Mouse (Mus musculus) large intestine, adult 2 months (tissue): ENCODE data around the gene Cacna2d1. TPM values are rescaled to one million over a fixed set of nuclear protein-coding genes. Genes with fewer than 3 reads are reported as not detected.

Experiments
- DNase-seq: peaks from one replicate; pipeline ENCODE4 v3.0.0-alpha.2; 2012; ENCODE audit warnings: low read depth, low spot score
- whole genome bisulfite sequencing: fragments of 180-500 bp; shearing (Covaris S2); methylation state at CpG from one replicate; pipeline ENCODE4 v1.1.7; 2018; 5-methylcytosine and 5-hydroxymethylcytosine counted together
- polyA plus RNA-seq: library from polyadenylated mRNA; depleted of rRNA; stranded (reverse); fragments of >200 nt; gene quantifications from 2 replicates; pipeline ENCODE4 v1.2.3, GENCODE M21; 2012

Cacna2d1 gene
- polyA plus RNA-seq, 1 experiment: 1.5 TPM

DNA sequence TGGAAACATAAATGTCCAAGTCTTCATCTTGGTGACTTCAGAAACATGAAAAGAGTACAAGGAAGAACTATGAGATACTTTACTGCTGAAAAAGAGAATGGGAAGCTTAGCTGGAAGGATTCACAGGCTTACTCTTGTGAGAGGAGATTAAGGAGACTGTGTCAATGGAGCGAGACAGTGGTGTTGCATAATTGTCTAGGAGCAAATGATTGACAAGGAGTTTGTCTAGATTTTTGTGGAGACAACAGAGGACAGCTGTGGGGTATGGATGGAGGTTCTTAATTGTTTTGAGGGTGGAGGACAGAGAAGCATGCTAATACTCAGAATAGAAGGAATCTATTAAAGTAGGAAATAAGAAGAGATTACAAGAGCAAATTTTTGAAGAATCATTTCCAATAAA, 100.8 kb downstream of the Cacna2d1 start:
- DNase-seq: no peak
- WGBS: 60% methylated on average over 1 of the region's 1 CpGs

- 72% methylated on average over 6 of the region's 6 CpGs for WGBS
- DNase-seq: no peak
Measured at GRCm38 (mm10) chr5:16045147-16045878, 110.8 kb downstream of the Cacna2d1 start.

- 49% methylated on average over 10 of the region's 10 CpGs for WGBS
- no peak for DNase-seq
Measured at GRCm38 (mm10) chr5:16047452-16048191, 113.1 kb downstream of the Cacna2d1 start.

GRCm38 (mm10) chr5:16056795-16057194, 122.3 kb downstream of the Cacna2d1 start:
- 68% methylated on average over 2 of the region's 2 CpGs for WGBS
- DNase-seq: no peak

- DNase-seq: no peak
- 50% methylated on average over 5 of the region's 5 CpGs for WGBS
Measured at GRCm38 (mm10) chr5:16062773-16063172, 128.3 kb downstream of the Cacna2d1 start.

DNA sequence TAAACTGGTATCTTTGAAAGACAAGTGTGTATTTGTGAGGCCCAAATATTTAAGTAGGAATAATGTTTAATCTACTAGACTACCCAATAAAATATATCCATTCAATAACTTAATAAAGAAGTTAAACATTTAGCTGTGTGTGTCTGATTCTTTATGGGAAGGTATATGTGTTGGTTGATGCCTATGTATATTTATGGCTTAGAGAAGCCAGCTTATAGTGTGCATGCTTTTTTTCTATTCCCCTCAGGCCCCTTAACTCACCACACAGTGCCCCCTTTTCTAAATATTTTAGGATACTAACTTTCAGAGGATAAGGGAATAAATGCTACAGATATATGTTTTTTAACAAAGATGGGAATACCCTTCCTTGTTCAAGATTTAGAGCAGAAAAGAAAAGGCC, 128.8 kb downstream of the Cacna2d1 start:
- no peak for DNase-seq

DNA sequence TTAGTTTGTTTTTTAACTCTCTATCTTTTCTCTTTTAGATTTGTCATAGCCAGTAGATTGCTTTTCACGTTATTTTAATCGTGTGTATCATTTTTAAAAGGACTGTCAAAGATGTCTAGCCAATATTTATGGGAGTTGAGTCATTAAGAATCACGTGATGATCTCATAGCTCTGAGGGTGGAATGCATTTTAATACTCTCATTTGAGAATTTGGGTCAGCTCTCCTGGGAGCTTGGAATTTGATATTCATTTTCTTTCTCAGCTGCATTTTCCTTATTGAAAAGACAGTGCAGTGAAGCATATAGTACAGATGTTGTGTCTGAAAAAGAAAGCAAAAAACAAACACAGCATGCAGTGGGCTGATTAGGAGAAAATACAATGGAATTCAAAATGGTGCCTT, 129.5 kb downstream of the Cacna2d1 start:
- DNase-seq: no peak
- 61% methylated on average over 3 of the region's 3 CpGs for WGBS

- no peak for DNase-seq
- WGBS: 77% methylated on average over 4 of the region's 4 CpGs
Measured at GRCm38 (mm10) chr5:16065816-16066215, 131.3 kb downstream of the Cacna2d1 start.

DNA sequence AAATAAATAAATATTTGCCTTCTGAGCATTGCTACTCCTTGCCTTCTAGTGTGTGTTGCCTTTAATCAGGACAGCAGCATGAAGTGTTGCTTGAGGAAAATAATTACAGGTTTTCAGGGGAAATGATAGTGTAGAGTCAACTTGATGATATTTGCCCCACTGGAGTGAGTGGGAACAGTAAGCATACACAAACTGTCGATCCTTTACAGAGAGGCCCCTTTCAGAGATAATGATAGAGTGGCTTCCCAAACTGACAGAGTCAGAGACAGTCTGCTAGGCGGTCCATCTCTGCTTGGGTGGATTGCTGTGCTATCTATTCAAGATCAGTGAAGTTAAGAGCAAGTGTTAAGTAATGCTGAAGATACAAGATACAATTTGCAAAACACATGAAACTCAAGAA, 147.8 kb downstream of the Cacna2d1 start:
- 83% methylated on average over 2 of the region's 2 CpGs for WGBS
- no peak for DNase-seq

- DNase-seq: no peak
- WGBS: 81% methylated on average over 10 of the region's 10 CpGs
Measured at GRCm38 (mm10) chr5:16086979-16087902, 152.8 kb downstream of the Cacna2d1 start.

GRCm38 (mm10) chr5:16087995-16088394, 153.5 kb downstream of the Cacna2d1 start:
- WGBS: 83% methylated on average over 2 of the region's 2 CpGs

DNA sequence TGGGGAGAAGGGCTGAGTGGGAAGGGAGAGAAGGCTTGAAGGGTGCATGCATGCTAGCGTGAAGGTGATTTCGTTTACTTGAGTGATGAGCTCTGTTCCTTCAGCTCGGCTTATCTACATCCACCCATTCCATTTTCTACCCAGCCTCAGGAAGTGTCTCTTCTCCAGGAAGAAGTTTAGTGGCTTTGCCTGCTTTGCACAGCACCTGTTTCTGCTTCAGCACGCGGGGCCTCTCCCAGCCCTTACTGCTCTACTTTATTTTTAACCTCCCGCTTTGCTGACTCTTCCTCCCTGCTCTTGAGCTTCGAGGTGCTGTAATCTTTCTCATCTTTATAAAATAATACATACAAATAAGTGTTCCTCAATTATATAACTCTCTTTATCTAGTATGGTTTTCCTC, 158.0 kb downstream of the Cacna2d1 start:
- 75% methylated on average over 7 of the region's 7 CpGs for WGBS

More at GRCm38 (mm10) chr5:16087995-16088394, 153.5 kb downstream of the Cacna2d1 start:
- DNase-seq: no peak

DNA sequence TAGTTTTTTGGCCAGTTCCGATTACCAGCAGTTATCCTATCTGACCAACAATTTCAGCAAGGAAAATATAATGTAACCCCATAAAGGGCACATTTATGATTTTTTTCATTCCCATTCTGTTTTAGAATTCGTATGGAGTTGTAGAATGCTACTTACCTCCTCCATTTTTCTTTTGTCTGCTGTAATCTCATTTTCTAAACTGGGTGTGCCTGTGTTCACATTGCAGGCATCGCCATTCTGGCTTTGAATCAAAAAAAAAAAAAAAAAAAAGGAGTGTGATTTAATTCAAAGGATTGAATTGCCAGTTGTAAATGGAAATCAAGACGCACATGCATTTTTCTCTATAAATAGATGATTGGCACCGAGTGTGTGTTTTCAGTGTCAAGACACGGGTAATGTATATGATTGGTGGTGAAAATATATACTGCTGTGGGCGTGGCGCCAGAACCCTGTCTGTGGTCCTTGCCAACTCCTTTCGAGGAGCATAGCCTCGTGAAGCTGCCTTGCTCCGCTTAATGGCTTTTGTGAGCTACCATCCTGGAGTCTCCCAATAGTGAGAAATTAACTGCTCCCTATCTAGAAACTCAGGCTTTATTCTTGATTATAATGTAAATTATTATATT, 158.7 kb downstream of the Cacna2d1 start:
- no peak for DNase-seq
- 44% methylated on average over 11 of the region's 11 CpGs for WGBS

More for the DNA sequence above, 158.0 kb downstream of the Cacna2d1 start:
- no peak for DNase-seq

GRCm38 (mm10) chr5:16095345-16095744, 160.9 kb downstream of the Cacna2d1 start:
- DNase-seq: no peak
- WGBS: 63% methylated on average over 4 of the region's 4 CpGs

- no peak for DNase-seq
- 86% methylated on average over 2 of the region's 2 CpGs for whole genome bisulfite sequencing
Measured at GRCm38 (mm10) chr5:16098766-16099165, 164.3 kb downstream of the Cacna2d1 start.

GRCm38 (mm10) chr5:16101820-16102219, 167.3 kb downstream of the Cacna2d1 start:
- 89% methylated on average over 1 of the region's 1 CpGs for WGBS
- DNase-seq: no peak

DNA sequence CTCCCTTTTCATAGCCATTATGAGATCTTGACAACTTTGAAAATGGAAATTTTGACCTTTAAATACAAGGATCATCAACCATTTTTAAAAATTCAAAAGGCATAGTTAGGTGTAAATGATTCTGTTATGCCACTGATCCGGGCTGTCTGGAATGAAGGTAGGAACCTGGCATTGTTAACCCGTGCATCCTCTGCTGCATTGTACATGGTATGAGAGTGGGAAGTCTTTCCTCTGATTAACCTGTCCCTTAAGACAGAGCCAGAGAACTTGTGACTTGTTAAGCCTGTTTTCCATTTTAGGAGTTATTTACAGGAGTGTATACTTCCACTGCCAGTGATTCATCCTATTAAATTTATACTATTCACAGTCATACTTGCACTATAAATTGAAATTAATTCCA, 171.2 kb downstream of the Cacna2d1 start:
- no peak for DNase-seq
- WGBS: 72% methylated on average over 2 of the region's 2 CpGs

DNA sequence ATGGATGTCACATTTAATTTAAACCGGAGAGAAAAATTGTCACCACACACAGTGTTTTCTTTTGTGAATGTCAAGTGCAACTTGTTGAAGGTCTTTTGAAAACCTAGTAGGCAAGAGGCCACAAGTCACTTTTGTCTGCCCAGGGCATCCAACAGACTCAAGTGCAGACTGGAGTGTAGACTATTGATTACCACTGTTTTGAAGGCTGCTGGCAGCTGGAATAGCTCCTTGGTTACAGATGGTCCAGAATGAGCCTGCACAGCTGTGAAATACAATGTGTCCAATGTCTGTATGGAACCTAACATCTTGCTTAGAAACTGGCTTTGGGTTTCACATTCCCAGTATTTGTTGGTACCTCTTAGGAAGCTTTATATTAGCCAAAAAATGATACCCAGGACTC, 176.2 kb downstream of the Cacna2d1 start:
- no peak for DNase-seq
- WGBS: 90% methylated on average over 1 of the region's 1 CpGs

DNA sequence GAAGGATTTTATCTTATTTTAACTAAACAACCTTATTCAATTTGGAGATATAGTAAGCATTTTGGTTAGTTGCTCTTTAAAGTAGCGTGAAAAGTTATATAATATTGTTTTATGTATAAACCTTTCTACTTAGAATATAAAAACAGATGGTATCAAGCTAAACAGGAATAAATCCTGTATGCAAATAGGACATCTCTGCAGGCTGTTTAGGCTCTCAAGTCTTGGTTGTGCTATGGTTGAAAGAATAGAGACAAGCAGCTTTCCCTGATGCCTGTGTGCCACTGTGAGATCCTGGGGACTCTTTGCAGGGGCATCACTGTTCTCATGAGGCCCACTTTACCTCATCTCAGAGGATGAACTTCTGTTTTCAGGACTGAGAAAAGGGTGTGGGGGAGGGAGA, 179.4 kb downstream of the Cacna2d1 start:
- no peak for DNase-seq
- WGBS: 77% methylated on average over 1 of the region's 1 CpGs

- 85% methylated on average over 11 of the region's 11 CpGs for WGBS
- no peak for DNase-seq
Measured at GRCm38 (mm10) chr5:16121334-16121733, 186.8 kb downstream of the Cacna2d1 start.
